Mouse (Mus musculus): Measurements from ENCODE around the gene Vsir. TPM values are rescaled to one million over a fixed set of nuclear protein-coding genes. Genes with fewer than 3 reads are reported as not detected.

Vsir gene
- polyA plus RNA-seq, 1 experiment from 2014 or later = 3.2 TPM

DNA sequence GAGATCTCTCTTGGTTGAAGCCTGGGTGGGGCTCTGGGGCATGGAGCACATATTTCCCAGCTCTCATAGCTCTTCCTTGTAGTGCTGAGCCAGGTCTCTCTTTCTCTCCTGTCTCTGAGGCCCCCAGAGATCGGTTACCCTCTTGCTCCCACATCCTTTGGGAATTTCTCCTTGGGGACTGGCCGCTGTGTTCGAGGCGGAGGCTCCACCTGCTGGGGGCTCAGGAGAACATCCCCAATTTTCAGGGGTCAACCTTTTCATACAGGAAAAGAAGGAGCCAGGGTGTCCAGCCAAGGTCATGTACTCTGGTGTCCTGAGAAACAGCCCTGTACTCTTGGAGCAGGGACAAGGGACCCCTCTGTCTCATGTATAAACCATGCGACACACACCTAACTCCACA lies 65.1 kb downstream of the Vsir start:
- H3K9me3 ChIP-seq = no peaks in the 10 kb centered on the region
- no peak overlapping the region for H3K27ac ChIP-seq (replicated peaks)
- peaks cover 78% of the 10 kb centered on the region for H3K27me3 ChIP-seq (replicated peaks)
- H3K4me1 ChIP-seq = no peaks in the 10 kb centered on the region
- H3K36me3 ChIP-seq = no peaks in the 10 kb centered on the region
- H3K9ac ChIP-seq = no peak overlapping the region
- no peak for ATAC-seq (ENCODE audit: extremely low read depth, insufficient number of reproducible peaks, low FRiP score, low TSS enrichment)
- no peak overlapping the region for H3K4me2 ChIP-seq
- no peak overlapping the region for H3K4me3 ChIP-seq
- 27% methylated on average over 5 of the region's 5 CpGs for WGBS

DNA sequence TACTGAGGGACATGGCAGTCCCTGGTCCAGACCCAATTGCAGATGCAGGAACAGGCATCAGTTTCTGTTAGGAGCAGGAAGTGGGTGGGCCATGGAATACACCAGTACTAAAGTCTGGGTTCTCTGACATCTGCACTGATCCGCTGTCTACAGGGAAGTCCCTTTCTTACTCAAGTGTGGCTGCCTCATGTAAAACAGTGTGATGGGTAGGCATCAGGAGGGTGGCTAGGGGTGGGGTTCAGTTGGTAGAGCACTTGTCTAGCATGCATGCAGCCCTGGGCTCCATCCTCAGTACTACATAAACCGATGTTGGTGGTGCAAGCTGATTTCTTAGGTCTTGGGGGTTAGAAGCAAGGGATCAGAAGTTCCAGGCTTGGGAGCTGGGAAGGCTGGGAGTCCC lies 67.1 kb downstream of the Vsir start:
- no peak overlapping the region for H3K4me3 ChIP-seq
- 71% methylated on average over 2 of the region's 2 CpGs for WGBS
- no peaks in the 10 kb centered on the region for H3K9me3 ChIP-seq
- no peaks in the 10 kb centered on the region for H3K36me3 ChIP-seq
- H3K4me2 ChIP-seq = no peak overlapping the region
- H3K27ac ChIP-seq (replicated peaks) = no peak overlapping the region
- H3K27me3 ChIP-seq (replicated peaks) = peaks cover 66% of the 10 kb centered on the region
- no peak for ATAC-seq (ENCODE audit: extremely low read depth, insufficient number of reproducible peaks, low FRiP score, low TSS enrichment)
- no peak overlapping the region for H3K9ac ChIP-seq
- H3K4me1 ChIP-seq = no peaks in the 10 kb centered on the region

- H3K27ac ChIP-seq (replicated peaks) = no peak overlapping the region
- H3K9me3 ChIP-seq = no peaks in the 10 kb centered on the region
- no peaks in the 10 kb centered on the region for H3K4me1 ChIP-seq
- H3K9ac ChIP-seq = no peak overlapping the region
- H3K27me3 ChIP-seq (replicated peaks) = peaks cover 35% of the 10 kb centered on the region
- no peak overlapping the region for H3K4me3 ChIP-seq
- ATAC-seq (ENCODE audit: extremely low read depth, insufficient number of reproducible peaks, low FRiP score, low TSS enrichment) = no peak
- no peaks in the 10 kb centered on the region for H3K36me3 ChIP-seq
- no peak overlapping the region for H3K4me2 ChIP-seq
- WGBS = 87% methylated on average over 2 of the region's 2 CpGs
Measured at GRCm38 (mm10) chr10:60417041-60417440, 70.4 kb downstream of the Vsir start.

GRCm38 (mm10) chr10:60418137-60418536 lies 71.5 kb downstream of the Vsir start:
- H3K36me3 ChIP-seq = no peaks in the 10 kb centered on the region
- no peak overlapping the region for H3K9ac ChIP-seq
- H3K27me3 ChIP-seq (replicated peaks) = peaks cover 29% of the 10 kb centered on the region
- no peaks in the 10 kb centered on the region for H3K9me3 ChIP-seq
- H3K4me2 ChIP-seq = no peak overlapping the region
- no peak overlapping the region for H3K4me3 ChIP-seq
- WGBS = 8% methylated on average over 3 of the region's 3 CpGs
- no peak overlapping the region for H3K27ac ChIP-seq (replicated peaks)
- no peaks in the 10 kb centered on the region for H3K4me1 ChIP-seq
- no peak for ATAC-seq (ENCODE audit: extremely low read depth, insufficient number of reproducible peaks, low FRiP score, low TSS enrichment)

DNA sequence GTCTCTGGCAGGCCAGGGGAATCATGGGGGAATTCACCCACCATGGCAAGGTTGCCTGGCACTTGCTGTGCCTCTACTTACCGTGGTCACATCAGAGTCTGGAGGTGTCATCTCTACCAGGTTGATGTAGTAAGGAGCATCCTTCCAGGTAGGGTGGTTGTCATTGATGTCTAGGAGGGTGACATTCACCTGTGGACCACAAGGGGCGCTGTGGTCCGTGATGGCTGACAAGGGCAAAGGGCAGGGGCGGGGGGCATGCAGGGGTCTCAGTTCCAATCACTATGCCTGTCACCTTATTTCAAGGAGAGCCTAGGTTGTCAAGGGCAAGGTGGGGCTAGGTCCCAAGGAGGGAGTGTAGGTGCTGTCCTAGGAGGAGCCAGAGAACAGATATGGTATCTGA lies 73.0 kb downstream of the Vsir start:
- H3K27ac ChIP-seq (replicated peaks) = no peak overlapping the region
- no peak for ATAC-seq (ENCODE audit: extremely low read depth, insufficient number of reproducible peaks, low FRiP score, low TSS enrichment)
- WGBS = 24% methylated on average over 4 of the region's 4 CpGs
- no peak overlapping the region for H3K4me3 ChIP-seq
- H3K9ac ChIP-seq = no peak overlapping the region
- no peaks in the 10 kb centered on the region for H3K9me3 ChIP-seq
- H3K4me1 ChIP-seq = no peaks in the 10 kb centered on the region
- H3K4me2 ChIP-seq = no peak overlapping the region
- no peaks in the 10 kb centered on the region for H3K36me3 ChIP-seq
- peaks cover 14% of the 10 kb centered on the region for H3K27me3 ChIP-seq (replicated peaks)

Other genes with a start within 250 kb of the Vsir start
- gene Spock2, start 240.6 kb upstream of the Vsir start, polyA plus RNA-seq (2015; fragmentation: Nextera tagmentation; extraction: Ambion mirVana) = 2.6 and 3.0 TPM in 2 replicates
- 0.43 and 0.60 TPM in 2 replicates for gene Chst3, start 127.6 kb upstream of the Vsir start, polyA plus RNA-seq (2015; fragmentation: Nextera tagmentation; extraction: Ambion mirVana)
- gene Psap, start 69.2 kb upstream of the Vsir start, polyA plus RNA-seq (2015; fragmentation: Nextera tagmentation; extraction: Ambion mirVana) = 95.7 and 102 TPM in 2 replicates
- gene Gm17455, start 52.9 kb downstream of the Vsir start, polyA plus RNA-seq (2015; fragmentation: Nextera tagmentation; extraction: Ambion mirVana) = 0.62 TPM in 1 of 2 replicates, not detected in the other